Mouse (Mus musculus): ENCODE measurements around the gene Rhot2. TPM values are rescaled to one million over a fixed set of nuclear protein-coding genes. Genes with fewer than 3 reads are reported as not detected.
A peak's percentile ranks its signal among the peaks of the same experiment; 100 is the strongest.

Rhot2 gene
- total RNA-seq, 2 experiments from 2014 or later, result 38.0 to 47.1 TPM

- peak; percentile 55 for DNase-seq
- intact Hi-C loops (cut with DNase I; ENCODE audit: low total_unique reads), result no loop called here
Measured at GRCm38 (mm10) chr17:25831451-25832281, 13.0 kb downstream of the Rhot2 start.

- intact Hi-C loops (cut with DNase I; ENCODE audit: low total_unique reads), result no loop called here
- DNase-seq, result no peak
Measured at GRCm38 (mm10) chr17:25830806-25831431, 13.7 kb downstream of the Rhot2 start.

- DNase-seq, result no peak
- intact Hi-C loops (cut with DNase I; ENCODE audit: low total_unique reads), result no loop called here
Measured at GRCm38 (mm10) chr17:25830200-25830753, 14.4 kb downstream of the Rhot2 start.

- intact Hi-C loops (cut with DNase I; ENCODE audit: low total_unique reads), result no loop called here
- no peak for DNase-seq
Measured at GRCm38 (mm10) chr17:25829558-25830017, 15.1 kb downstream of the Rhot2 start.

- intact Hi-C loops (cut with DNase I; ENCODE audit: low total_unique reads), result no loop called here
Measured at GRCm38 (mm10) chr17:25828712-25829557, 15.7 kb downstream of the Rhot2 start, which contains the start of gene Jmjd8. Gene Jmjd8 (plus strand): TSS chr17:25828867.

GRCm38 (mm10) chr17:25828223-25828594, 16.4 kb downstream of the Rhot2 start:
- DNase-seq, result no peak
- intact Hi-C loops (cut with DNase I; ENCODE audit: low total_unique reads), result no loop called here

More at GRCm38 (mm10) chr17:25828712-25829557, 15.7 kb downstream of the Rhot2 start, which contains the start of gene Jmjd8:
- peak; percentile 69 for DNase-seq

- intact Hi-C loops (cut with DNase I; ENCODE audit: low total_unique reads), result no loop called here
- no peak for DNase-seq
Measured at GRCm38 (mm10) chr17:25827546-25828222, 17.0 kb downstream of the Rhot2 start.

GRCm38 (mm10) chr17:25827011-25827410, 17.6 kb downstream of the Rhot2 start:
- no peak for DNase-seq
- intact Hi-C loops (cut with DNase I; ENCODE audit: low total_unique reads), result no loop called here

- DNase-seq, result no peak
- intact Hi-C loops (cut with DNase I; ENCODE audit: low total_unique reads), result no loop called here
Measured at GRCm38 (mm10) chr17:25825984-25826570, 18.6 kb downstream of the Rhot2 start.

GRCm38 (mm10) chr17:25825311-25825710, 19.3 kb downstream of the Rhot2 start:
- intact Hi-C loops (cut with DNase I; ENCODE audit: low total_unique reads), result no loop called here
- DNase-seq, result no peak

- intact Hi-C loops (cut with DNase I; ENCODE audit: low total_unique reads), result no loop called here
- no peak for DNase-seq
Measured at GRCm38 (mm10) chr17:25824362-25825142, 20.1 kb downstream of the Rhot2 start.

GRCm38 (mm10) chr17:25823452-25823851, 21.2 kb downstream of the Rhot2 start, which contains the start of gene Wdr24:
Gene Wdr24 (plus strand): TSS chr17:25823627.
- no peak for DNase-seq
- intact Hi-C loops (cut with DNase I; ENCODE audit: low total_unique reads), result no loop called here

- intact Hi-C loops (cut with DNase I; ENCODE audit: low total_unique reads), result no loop called here
- DNase-seq, result peak; percentile 10
Measured at GRCm38 (mm10) chr17:25818851-25819780, 25.5 kb downstream of the Rhot2 start.

- DNase-seq, result peak; percentile 1
- intact Hi-C loops (cut with DNase I; ENCODE audit: low total_unique reads), result no loop called here
Measured at GRCm38 (mm10) chr17:25817662-25818061, 27.0 kb downstream of the Rhot2 start.

- peak; percentile 86 for DNase-seq
- intact Hi-C loops (cut with DNase I; ENCODE audit: low total_unique reads), result no loop called here
Measured at GRCm38 (mm10) chr17:25813471-25813870, 31.2 kb downstream of the Rhot2 start.

- no peak for DNase-seq
- intact Hi-C loops (cut with DNase I; ENCODE audit: low total_unique reads), result no loop called here
Measured at GRCm38 (mm10) chr17:25810890-25811289, 33.8 kb downstream of the Rhot2 start.

Data from gastrocnemius, postnatal 14 days (tissue).